Mouse (Mus musculus) hindbrain, embryonic 14.5 days (tissue): ENCODE measurements at regions not wholly inside any gene's neighbourhood (a gene's known extent, or its start where the extent isn't known, plus 50 kb on each side); places are given as distances from the start of the nearest gene placed in this dataset.

Experiments
- ATAC-seq: fragments of 200-750 bp; cut with Nextera tagmentation; 2 replicates; pipeline ENCODE4 v1.8.0; 2017; ENCODE audit warnings: moderate number of reproducible peaks, mild to moderate bottlenecking, moderate TSS enrichment, moderate library complexity; ENCODE audit not compliant: low FRiP score
- DNase-seq: peaks from one replicate; pipeline ENCODE4 v3.0.0-alpha.2; 2015; ENCODE audit warnings: low spot score
- H3K27ac ChIP-seq: fragments of 300-500 bp; sonication (generic); 2 replicates; pipeline ENCODE4 v1.5.1; 2014; ENCODE audit warnings: mild to moderate bottlenecking, moderate library complexity
- H3K27me3 ChIP-seq: fragments of 300-500 bp; sonication (generic); 2 replicates; pipeline ENCODE4 v1.6.1; 2014; ENCODE audit warnings: mild to moderate bottlenecking, low read length, mixed read lengths; ENCODE audit not compliant: control insufficient read depth, insufficient read depth
- H3K36me3 ChIP-seq: fragments of 300-500 bp; sonication (generic); replicated peaks from 2 replicates; pipeline ENCODE4 v1.6.1; 2014; ENCODE audit not compliant: control insufficient read depth, insufficient read depth
- H3K4me1 ChIP-seq: fragments of 300-500 bp; sonication (generic); replicated peaks from 2 replicates; pipeline ENCODE4 v1.6.1; 2014; ENCODE audit warnings: antibody characterized with exemption, low read length, mixed read lengths; ENCODE audit not compliant: control insufficient read depth, insufficient read depth
- H3K4me2 ChIP-seq: fragments of 300-500 bp; sonication (generic); replicated peaks from 2 replicates; pipeline ENCODE4 v1.6.1; 2014; ENCODE audit warnings: mild to moderate bottlenecking, moderate library complexity
- H3K4me3 ChIP-seq: fragments of 300-500 bp; sonication (generic); replicated peaks from 2 replicates; pipeline ENCODE4 v1.5.1; 2014; ENCODE audit warnings: mild to moderate bottlenecking, low read length
- H3K9ac ChIP-seq: fragments of 300-500 bp; sonication (generic); 2 replicates; pipeline ENCODE4 v1.6.1; 2014
- H3K9me3 ChIP-seq: fragments of 300-500 bp; sonication (generic); 2 replicates; pipeline ENCODE4 v1.6.1; 2016; ENCODE audit warnings: low read length; ENCODE audit not compliant: control insufficient read depth
- WGBS: fragments of 180-500 bp; shearing (Covaris S2); extraction: QIAGEN DNeasy Blood & Tissue Kit; methylation state at CpG from one replicate; pipeline ENCODE4 v1.1.7; 2014; 5-methylcytosine and 5-hydroxymethylcytosine counted together

GRCm38 (mm10) chr16:47354279-47354678 is 856.0 kb upstream of the Nectin3 start:
- Histone ChIP-seq H3K9ac (no peak overlapping the region), H3K4me2 (no peak overlapping the region), H3K27ac (no peak overlapping the region), H3K4me1 (no peaks in the 10 kb centered on the region), H3K27me3 (no peaks in the 10 kb centered on the region), H3K4me3 (no peak overlapping the region), H3K9me3 (no peaks in the 10 kb centered on the region), H3K36me3 (no peaks in the 10 kb centered on the region)
- ATAC-seq: no peak; the same call in 1 of the 2 replicates
- WGBS: 46% methylated on average over 1 of the region's 1 CpGs
- DNase-seq: peak; percentile 56

GRCm38 (mm10) chr16:47394398-47394797 is 889.1 kb upstream of the Dppa4 start:
- H3K4me3 ChIP-seq: no peak overlapping the region
- no peak overlapping the region for H3K9ac ChIP-seq
- DNase-seq (no peak), ATAC-seq (no peak)
- H3K27me3 ChIP-seq: no peaks in the 10 kb centered on the region
- no peaks in the 10 kb centered on the region for H3K9me3 ChIP-seq
- no peaks in the 10 kb centered on the region for H3K36me3 ChIP-seq
- no peaks in the 10 kb centered on the region for H3K4me1 ChIP-seq
- H3K4me2 ChIP-seq: no peak overlapping the region
- H3K27ac ChIP-seq: no peak overlapping the region
- WGBS: 81% methylated on average over 1 of the region's 1 CpGs

DNA sequence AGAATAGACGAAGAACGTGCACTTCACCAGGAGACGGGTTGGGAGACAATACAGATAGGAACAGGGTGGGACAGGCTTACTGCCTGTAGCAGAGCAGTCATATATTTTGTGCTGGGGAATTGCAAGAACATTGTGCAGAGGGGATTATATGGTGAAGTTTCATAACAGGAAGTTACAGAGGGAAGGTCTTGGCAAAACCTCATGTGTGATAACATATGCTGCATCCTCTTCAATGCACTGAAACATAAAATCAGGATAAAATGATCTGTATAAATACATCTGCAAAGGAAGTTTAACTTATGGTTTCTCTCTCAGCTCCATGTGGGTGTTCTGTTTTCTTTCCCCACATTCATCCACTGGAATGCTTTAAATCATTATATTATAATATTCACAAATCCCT is 876.5 kb upstream of the Dppa4 start:
- Histone ChIP-seq H3K4me3 (no peak overlapping the region), H3K4me1 (no peaks in the 10 kb centered on the region), H3K27me3 (no peaks in the 10 kb centered on the region), H3K4me2 (no peak overlapping the region), H3K27ac (no peak overlapping the region), H3K9me3 (no peaks in the 10 kb centered on the region), H3K9ac (no peak overlapping the region), H3K36me3 (no peaks in the 10 kb centered on the region)
- 84% methylated on average over 3 of the region's 3 CpGs for WGBS
- DNase-seq (no peak), ATAC-seq (no peak)

- Histone ChIP-seq H3K9ac (no peak overlapping the region), H3K27ac (no peak overlapping the region), H3K4me3 (no peak overlapping the region), H3K27me3 (no peaks in the 10 kb centered on the region), H3K4me2 (no peak overlapping the region), H3K4me1 (no peaks in the 10 kb centered on the region), H3K36me3 (no peaks in the 10 kb centered on the region), H3K9me3 (no peaks in the 10 kb centered on the region)
- WGBS: 63% methylated on average over 3 of the region's 3 CpGs
- ATAC-seq: no peak
- no peak for DNase-seq
Observed at GRCm38 (mm10) chr16:47418680-47419252, 864.8 kb upstream of the Dppa4 start.

DNA sequence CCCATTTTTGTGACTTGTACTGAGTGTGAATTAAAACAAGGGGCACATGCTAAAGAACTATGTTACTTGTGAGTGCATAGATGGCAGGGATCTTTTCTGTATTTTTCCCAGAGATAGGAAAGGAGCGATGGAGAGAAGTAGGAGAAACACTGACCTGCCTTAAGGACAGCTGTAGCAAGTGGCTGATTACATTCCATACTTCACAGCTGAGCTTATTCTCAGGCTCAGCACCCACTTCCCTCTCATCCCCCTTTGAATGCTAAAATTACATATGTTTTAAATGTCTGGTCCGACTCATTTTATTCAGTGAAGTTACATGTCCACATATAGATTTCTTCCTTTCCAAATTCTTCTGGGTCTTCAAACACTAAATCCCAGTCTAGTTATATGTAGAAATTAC is 838.5 kb upstream of the Dppa4 start:
- H3K36me3 ChIP-seq: no peaks in the 10 kb centered on the region
- no peaks in the 10 kb centered on the region for H3K9me3 ChIP-seq
- WGBS: 97% methylated on average over 2 of the region's 2 CpGs
- ATAC-seq (no peak), DNase-seq (no peak)
- H3K4me1 ChIP-seq: no peaks in the 10 kb centered on the region
- H3K27me3 ChIP-seq: no peaks in the 10 kb centered on the region
- no peak overlapping the region for H3K27ac ChIP-seq
- H3K9ac ChIP-seq: no peak overlapping the region
- H3K4me3 ChIP-seq: no peak overlapping the region
- H3K4me2 ChIP-seq: no peak overlapping the region

- Histone ChIP-seq H3K27ac (no peak overlapping the region), H3K27me3 (peaks cover 5% of the 10 kb centered on the region), H3K4me2 (peak overlapping the region; percentile 30), H3K9me3 (no peaks in the 10 kb centered on the region), H3K4me3 (no peak overlapping the region), H3K36me3 (no peaks in the 10 kb centered on the region), H3K4me1 (no peaks in the 10 kb centered on the region), H3K9ac (no peak overlapping the region)
- ATAC-seq (peak; percentile 65; the same call in 1 of the 2 replicates), DNase-seq (peak; percentile 33)
- 14% methylated on average over 9 of the region's 9 CpGs for WGBS
Observed at GRCm38 (mm10) chr16:47475441-47476081, 808.0 kb upstream of the Dppa4 start.

DNA sequence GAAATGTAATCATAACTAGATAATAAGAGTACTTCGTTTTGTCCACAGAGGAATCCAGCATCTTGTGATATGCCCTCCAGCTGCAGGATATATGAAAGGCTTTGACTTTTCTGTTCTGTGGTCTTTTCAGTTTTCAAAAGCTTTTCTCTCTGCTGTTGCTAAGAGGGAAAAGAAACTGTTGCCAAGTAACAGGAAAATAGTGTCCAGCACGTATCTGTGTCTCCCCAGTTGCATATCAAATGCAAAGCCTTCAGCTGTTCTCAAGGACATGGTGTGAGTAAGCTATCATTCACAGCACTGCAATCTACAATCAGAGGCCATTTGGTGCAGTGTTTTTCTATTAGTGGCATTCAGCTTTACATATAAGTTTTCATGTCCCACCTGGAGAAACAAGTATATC is 801.5 kb upstream of the Dppa4 start:
- Histone ChIP-seq H3K9me3 (no peaks in the 10 kb centered on the region), H3K4me2 (no peak overlapping the region), H3K4me3 (no peak overlapping the region), H3K36me3 (no peaks in the 10 kb centered on the region), H3K4me1 (no peaks in the 10 kb centered on the region), H3K27ac (no peak overlapping the region), H3K27me3 (peaks cover 4% of the 10 kb centered on the region), H3K9ac (no peak overlapping the region)
- DNase-seq (peak; percentile 30), ATAC-seq (no peak; the same call in 1 of the 2 replicates)
- 21% methylated on average over 2 of the region's 2 CpGs for WGBS

DNA sequence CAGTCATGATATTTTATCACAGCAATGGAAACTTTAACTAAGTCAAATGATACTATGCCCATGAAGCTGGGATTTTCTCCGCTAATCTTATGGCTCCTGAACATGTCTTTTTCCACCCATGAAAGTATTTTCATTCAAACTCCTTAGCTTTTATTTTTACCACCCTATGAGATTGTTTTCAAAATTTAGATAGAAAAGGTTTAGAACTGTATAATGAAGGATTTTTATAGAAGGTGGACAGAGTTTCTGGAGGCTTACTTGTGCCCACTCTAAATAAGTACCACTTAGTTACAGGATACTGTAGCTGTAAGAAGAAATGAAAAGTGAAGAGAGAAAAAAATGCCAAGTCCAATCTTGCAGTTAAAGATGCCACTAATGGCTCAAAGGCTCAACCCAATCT is 795.0 kb upstream of the Dppa4 start:
- DNase-seq (no peak), ATAC-seq (no peak)
- no peak overlapping the region for H3K4me2 ChIP-seq
- no peak overlapping the region for H3K4me3 ChIP-seq
- H3K27ac ChIP-seq: no peak overlapping the region
- no peak overlapping the region for H3K9ac ChIP-seq
- no peaks in the 10 kb centered on the region for H3K27me3 ChIP-seq
- H3K36me3 ChIP-seq: no peaks in the 10 kb centered on the region
- WGBS: 91% methylated on average over 1 of the region's 1 CpGs
- H3K4me1 ChIP-seq: no peaks in the 10 kb centered on the region
- no peaks in the 10 kb centered on the region for H3K9me3 ChIP-seq

- no peak overlapping the region for H3K9ac ChIP-seq
- H3K4me3 ChIP-seq: no peak overlapping the region
- 89% methylated on average over 4 of the region's 4 CpGs for WGBS
- no peaks in the 10 kb centered on the region for H3K9me3 ChIP-seq
- no peaks in the 10 kb centered on the region for H3K27me3 ChIP-seq
- no peak overlapping the region for H3K4me2 ChIP-seq
- H3K27ac ChIP-seq: no peak overlapping the region
- no peak for DNase-seq
- H3K36me3 ChIP-seq: no peaks in the 10 kb centered on the region
- H3K4me1 ChIP-seq: no peaks in the 10 kb centered on the region
- ATAC-seq: no peak
Observed at GRCm38 (mm10) chr16:47525857-47526256, 757.7 kb upstream of the Dppa4 start.

- no peak for DNase-seq
- Histone ChIP-seq H3K4me2 (no peak overlapping the region), H3K27me3 (no peaks in the 10 kb centered on the region), H3K36me3 (no peaks in the 10 kb centered on the region), H3K4me3 (no peak overlapping the region), H3K9me3 (no peaks in the 10 kb centered on the region), H3K27ac (no peak overlapping the region), H3K9ac (no peak overlapping the region), H3K4me1 (no peaks in the 10 kb centered on the region)
- no peak for ATAC-seq
- 91% methylated on average over 3 of the region's 3 CpGs for WGBS
Observed at GRCm38 (mm10) chr16:47526613-47527012, 756.9 kb upstream of the Dppa4 start.
